Mouse (Mus musculus): ENCODE data around the gene Lpgat1.

Lpgat1 gene

DNA sequence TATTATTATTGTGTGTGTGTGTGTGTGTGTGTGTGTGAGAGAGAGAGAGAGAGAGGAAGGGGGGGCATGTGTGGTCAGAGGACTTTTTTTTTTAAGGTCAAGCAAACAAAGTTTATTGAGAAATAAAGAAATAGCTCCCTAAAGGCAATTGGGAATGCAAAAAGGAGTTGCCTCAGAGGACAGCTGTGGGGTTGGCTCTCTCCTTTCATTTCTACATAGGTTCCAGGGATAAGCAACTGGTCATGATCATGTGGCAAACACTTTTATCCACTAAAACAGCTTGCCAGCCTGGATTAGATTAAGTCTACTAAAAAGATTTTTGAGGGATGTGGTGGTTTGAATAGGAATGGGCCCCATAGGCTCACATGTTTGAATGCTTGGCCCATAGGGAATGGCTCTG lies 18.8 kb downstream of the Lpgat1 start:
- DNase-seq: no peak

DNA sequence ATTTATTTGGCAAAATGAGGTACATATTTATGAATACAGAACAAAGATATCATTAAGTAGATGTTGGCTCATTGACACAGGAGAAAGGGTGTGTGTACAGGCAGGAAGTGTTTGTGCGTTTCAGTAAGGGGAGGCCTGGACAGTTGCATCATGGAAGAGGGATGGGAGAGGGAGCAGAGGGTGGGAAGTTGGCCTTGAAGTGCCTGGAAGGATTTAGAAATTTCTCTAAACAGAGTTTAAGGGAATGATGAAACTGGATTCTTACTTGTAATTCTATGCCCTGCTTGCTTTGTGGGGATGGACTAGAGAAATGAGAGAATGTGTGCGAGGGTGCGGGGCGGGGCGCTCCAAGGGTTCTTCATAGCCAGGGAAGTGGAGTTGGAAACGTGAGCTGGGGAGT lies 20.2 kb downstream of the Lpgat1 start:
- no peak for DNase-seq

DNA sequence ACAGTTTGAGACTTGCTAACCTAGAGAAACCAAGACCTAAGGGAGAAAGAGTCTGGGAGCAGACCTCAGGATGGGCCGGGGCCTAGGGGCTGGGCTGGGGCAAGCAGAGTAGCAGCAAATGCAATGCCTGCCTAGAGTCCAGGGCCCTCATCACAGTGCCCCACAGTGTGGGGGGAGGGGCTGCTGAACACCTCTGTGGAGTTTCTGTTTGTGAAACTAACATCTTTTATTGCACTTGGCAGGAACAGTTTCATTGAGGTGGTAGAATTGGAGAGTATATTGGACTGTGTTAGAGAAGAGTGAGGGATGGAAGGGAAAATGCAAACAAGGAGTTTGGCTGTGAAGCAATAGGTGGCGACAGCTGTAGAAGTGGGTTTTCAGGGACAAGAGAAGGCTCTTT lies 21.1 kb downstream of the Lpgat1 start:
- no peak for DNase-seq

DNA sequence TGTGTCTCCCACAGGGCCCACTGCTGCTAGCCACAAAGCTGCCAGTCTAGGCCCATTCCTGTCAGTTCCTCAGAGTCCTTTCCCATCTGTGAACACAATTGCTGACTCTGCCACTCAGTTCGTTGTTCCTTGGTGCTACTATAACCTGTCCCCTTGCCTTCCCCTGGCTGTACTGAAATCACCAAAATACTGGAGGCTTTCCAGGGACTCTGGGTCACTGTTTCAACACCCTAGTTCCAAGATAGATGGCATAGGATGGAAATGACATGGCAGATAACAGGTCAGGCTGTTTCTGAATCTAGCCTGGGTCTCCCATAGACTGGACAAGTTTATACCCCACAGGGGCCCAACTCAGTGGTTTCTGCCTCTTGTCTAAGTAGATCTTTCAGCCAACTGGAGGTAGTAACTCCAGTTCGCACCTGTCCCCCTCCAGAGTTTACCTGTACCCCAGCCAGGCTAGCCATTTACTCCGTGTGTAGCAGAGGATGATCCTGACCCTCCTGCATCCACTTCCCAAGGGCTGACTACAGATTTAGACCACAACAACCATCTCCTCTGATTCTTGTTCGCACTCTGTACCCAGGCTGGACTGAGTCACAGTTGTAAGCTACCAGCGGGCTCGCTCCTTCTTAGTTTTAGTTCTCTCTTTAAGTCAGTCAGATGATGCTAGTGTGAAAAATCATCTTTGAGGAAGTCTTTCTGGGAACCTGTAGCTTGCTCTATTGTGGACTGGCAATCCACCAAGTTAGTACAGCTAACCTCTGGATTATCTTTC lies 23.1 kb downstream of the Lpgat1 start:
- DNase-seq: no peak

DNA sequence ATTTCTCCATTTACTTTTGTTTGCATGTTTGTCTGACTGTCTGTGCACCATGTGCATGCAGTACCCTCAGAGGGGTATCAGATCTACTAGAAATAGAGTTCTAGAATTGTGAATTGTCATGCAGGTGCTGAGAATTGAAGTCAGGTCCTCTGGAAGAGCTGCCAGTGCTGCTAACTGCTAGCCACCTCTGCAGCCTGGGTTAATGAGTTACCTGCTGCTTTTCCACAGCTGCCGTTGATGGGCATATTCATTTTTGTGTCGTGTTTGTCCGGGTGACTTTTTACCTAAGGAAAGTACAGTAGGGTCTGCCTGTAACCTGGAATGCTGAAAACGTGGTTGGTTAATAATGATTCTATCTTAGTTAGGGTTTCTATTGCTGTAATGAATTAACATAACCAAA lies 24.0 kb downstream of the Lpgat1 start:
- DNase-seq: no peak

DNA sequence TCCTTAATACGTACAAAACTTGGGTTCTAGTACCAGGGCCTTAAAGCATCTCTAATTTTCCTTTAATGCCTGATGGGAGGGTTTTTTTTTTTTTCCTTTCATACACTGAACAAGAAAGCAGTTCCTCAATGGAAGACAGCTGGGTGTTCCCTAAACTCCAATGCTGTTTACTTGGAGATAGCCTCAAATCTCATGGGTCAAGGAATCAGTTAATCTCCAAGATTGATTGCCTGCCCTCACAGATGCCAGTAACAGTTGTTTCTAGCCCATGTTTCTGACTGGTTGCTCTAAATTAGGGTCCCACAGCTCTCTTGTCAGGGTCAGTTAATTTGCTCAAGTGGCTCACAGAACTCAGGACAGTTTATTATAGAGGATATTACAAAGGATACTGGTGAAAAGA lies 30.8 kb downstream of the Lpgat1 start:
- DNase-seq: peak; percentile 6

DNA sequence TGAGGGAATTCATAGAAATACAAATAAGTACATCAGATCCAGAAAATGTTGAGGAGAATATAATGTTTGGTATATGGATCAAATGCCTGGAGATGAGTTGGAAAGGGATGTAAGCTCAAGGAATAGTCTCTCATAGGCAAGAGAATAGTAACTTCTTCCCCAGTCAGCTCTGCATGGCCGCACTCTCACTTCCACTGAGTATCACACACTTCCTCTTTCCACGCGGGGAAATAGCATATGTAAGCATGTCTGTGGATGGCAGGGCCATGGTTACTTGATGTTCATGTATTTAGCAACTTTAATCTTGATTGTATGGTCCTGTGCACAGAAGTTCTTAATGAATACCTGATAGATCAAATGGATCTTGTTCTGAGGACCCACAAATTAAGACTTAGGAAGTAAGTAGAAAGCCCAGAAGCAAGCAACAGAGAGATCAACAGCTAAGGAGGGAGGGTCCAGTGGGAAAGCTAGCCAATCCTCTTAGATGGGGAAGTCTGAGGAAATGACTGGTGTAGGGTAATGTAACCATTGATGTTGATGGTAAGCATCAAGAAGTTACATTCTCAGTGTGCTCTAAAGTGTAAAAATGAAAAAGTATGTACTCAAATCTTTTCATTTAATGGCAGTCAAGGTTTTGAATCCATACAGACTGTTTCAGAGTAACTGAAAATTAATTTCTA lies 39.0 kb downstream of the Lpgat1 start:
- DNase-seq: no peak

DNA sequence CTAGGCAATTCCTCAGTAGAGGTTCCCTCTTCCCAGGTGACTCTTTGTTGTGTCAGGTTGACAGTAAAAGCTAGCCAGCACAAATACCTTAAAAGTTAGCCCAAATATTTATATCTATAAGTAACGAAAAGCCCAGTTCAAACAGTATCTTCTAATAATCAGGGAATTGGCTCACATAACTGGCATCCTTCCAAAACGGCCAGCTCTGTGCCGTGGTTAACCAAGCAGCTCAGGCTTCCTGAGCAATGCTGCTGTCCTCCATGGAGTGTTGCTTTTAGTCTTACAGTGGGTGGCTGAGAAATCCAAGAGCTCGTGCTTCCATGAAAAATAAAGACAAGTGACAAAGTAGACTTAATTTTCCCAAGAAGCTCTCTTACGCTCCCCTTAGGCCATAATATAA lies 56.5 kb downstream of the Lpgat1 start:
- DNase-seq: no peak

DNA sequence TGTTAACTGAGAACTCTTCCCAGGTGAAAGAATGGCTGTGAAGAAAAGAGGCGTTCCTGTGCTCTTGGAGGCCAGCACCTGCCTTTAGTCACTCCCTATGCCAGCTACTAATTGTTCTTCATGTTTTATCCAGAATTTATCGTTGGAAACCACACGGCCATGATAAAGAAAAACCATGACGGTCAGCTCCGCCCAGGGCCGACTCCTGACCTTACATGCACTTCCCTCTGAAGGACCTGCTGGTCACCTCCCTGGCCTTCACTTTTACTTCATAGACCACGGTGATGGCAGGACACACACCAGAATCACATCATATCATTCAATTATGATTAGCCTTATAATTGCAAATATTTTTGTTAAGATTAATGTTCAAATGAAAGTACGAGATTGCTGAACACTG lies 57.5 kb downstream of the Lpgat1 start:
- no peak for DNase-seq

DNA sequence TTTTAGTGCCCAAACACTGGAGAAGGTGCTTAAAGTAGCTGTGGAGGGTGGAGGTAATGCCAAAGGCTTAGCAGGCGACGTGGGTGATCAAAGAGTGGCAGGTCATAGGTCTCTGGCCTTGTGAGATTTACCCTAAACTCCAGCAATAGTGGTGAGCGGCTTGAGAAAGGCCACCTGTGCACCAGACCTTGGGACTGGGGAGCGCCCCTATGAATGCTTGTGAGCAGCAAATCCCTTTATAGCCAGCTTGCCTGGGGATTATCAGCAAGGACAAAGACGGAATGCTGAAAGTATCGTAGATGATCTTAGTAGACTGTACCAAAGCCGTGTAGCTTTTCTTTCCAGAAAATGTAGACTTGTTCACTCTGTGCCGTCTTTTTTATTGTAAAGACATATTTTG lies 59.9 kb downstream of the Lpgat1 start:
- no peak for DNase-seq

DNA sequence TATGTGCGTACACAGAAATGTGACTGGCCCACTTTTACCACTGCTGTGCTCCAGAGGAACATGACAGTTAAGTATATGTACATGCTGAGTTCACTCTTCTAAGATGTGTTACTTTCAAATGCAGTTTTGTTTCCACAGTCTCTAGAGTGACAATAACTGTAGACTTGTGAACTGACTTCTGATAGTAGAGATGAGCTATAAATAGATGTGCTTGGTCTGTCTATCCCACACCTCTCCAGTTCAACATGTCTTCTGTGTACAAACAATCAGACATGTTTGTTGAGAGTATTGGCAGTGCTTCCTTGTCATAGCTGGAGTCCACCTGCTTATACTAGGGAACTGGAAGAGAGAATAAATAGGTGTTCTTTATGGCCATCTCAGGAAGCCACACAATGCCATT lies 62.8 kb downstream of the Lpgat1 start:
- no peak for DNase-seq

DNA sequence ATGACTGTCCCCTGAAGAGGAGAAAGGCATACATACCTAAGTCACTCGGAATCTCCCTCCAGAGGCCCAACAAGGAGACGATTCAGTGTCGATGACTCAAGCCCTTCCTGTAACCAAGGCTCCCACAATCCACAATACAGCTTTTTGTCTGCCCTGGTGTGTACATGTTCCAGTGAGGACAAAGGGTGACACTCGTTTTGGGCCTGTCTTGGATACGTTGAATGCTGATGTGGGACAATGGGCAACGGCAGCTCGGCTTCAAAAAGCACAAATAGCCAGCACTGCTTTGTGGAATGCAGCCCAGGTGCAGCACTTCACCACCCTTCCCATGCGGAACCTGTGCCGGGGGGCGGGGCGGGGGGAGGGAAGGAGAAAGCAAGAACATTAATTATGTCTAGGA lies 67.5 kb downstream of the Lpgat1 start:
- no peak for DNase-seq

DNA sequence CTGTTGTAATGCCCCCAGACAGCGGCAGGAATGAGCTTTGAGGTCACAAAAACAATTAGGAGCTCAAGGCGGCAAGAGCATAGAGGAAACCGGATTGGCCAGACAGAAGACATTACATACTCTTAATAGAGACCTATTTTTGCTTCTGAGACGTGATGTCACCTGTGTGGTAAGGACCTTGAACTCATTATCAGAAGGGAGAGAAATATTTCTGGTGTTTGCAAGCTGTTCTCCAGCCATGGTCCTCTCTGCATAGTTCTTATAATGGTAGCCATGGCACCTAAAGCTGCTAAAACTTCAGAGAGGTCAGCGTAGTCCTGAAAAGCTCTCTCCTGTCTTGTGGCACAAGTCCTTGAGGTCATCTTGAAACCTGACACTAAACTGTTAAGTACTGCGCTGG lies 68.6 kb downstream of the Lpgat1 start:
- no peak for DNase-seq

DNA sequence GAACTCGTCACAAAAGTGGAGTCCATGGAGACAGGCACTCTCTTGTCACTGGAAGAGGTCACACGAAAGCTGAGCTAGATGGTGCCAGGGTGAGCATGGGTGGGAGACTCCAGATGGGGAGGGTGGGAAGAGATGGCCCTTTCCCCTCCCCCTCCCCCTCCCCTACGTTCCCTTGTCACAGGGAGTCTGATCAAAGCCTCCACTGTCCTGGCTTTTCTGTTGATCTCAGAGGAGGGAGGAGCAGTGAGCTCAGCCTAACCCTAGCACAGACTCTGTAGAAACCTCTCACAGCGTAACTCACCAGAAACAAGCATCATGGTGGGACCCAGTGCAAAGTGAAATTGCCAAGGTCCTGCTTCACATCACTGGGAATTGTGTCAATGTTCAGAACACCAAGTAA lies 69.7 kb downstream of the Lpgat1 start:
- no peak for DNase-seq

DNA sequence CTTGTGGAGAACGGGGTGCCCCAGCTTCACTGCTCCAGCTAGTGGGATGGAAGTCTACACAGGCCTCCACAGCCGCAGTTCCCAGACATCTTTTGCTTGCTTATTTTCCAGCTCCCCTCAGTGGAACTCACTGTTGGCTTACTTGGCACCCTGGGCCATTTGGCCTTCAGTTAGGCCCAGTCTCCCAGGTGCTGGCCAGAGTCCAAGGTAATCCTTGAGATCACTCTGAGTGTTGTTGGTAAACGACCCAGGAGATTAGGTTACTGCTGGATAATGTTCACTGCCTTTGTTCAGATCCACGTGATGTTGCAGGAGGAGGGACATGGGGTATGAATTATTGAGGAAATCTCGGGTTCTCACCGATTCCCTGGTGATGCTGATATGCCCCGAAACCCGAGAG lies 75.4 kb downstream of the Lpgat1 start:
- no peak for DNase-seq

DNA sequence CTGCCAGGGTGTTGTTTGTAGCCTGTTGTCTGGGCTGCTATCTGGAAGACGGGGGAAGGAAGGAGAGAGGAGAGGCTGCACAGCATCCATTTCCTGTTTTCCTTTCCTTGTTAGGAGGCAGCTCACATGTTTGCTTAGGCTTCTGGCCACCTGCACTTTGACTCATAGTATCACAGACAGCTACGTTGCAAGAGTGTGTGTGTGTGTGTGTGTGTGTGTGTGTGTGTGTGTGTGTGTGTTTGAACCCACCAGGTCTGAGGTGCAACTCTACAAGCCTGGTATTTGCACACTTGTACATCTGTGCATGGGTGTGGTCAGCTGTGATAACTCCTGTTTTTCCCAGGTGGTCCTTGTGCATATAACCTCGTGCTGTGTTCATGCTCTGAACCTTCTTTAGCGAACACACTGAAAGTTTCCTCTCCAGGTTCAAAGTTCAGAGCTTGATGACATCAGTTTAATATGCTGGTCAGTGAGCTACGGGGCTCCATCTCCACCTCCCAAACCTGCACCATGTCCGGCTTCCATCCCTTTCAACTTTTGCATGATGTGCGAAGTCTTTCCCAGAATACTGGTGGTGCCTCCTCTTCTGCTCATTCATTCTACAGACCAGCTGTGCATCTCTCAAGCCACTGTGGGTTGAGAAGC lies 76.4 kb downstream of the Lpgat1 start:
- no peak for DNase-seq

DNA sequence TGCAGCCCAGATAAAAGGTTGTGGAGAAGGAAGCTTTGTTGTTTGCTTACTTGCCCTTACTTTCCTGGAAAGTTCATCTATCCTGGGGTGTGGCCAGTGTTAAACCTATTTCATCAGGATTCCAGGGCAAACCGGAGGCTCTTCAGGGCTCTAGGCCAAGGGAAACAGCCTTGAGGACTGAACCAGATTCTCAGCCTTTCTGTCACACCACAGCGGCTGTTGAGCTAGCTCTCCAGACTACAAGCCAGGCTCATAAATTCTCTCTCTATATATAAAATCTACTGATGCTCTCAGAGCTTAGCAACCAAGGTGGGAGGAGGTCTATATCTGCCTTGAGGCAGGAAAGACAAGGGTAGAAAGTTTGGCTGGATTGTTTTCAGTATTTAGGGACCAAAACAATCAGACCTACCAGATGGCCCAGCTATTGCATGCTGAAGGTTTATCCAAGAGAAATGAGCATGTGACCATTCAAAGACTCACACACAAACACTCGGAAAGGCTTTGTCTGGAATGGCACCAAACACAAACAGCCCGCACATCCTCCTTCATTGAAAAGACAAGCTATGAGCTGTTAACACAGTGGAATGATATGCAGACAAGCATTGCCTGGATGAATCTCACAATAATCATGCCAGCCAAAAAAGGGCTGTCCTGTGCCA lies 78.7 kb downstream of the Lpgat1 start:
- no peak for DNase-seq

DNA sequence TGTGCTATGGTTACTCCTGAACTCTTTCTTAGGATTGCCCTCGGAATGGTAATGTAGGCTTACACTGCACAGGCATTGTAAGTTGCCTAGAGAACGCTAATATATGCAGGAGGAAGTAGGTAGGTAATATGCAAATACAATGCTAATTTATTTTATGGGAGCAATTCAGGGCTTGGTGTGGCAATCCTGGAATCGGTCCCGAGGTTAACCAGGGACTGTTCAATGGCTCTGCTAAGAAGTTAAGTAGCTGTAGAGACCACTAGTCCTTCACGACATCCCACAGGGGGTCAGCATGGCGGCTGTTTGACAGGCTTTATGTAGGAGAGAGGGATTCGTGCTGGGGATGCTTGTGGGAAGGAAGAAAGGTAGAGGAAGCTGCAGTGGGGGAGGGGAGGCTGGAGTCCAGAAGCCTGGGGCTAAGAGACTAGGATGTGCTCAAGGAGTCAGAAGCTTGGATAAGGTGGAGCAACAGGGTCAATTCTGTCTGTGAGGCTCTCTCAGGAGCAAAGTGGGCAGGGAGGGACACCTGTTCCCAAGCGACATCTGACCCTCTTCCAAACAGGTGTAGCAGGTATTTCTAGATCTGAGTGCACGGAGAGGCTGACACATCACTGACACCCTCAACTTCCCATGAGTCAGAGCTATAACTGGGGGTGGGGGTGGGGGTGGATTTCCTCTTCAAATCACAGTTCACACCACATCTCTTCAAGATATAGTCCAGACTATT lies 84.6 kb downstream of the Lpgat1 start:
- DNase-seq: no peak

DNA sequence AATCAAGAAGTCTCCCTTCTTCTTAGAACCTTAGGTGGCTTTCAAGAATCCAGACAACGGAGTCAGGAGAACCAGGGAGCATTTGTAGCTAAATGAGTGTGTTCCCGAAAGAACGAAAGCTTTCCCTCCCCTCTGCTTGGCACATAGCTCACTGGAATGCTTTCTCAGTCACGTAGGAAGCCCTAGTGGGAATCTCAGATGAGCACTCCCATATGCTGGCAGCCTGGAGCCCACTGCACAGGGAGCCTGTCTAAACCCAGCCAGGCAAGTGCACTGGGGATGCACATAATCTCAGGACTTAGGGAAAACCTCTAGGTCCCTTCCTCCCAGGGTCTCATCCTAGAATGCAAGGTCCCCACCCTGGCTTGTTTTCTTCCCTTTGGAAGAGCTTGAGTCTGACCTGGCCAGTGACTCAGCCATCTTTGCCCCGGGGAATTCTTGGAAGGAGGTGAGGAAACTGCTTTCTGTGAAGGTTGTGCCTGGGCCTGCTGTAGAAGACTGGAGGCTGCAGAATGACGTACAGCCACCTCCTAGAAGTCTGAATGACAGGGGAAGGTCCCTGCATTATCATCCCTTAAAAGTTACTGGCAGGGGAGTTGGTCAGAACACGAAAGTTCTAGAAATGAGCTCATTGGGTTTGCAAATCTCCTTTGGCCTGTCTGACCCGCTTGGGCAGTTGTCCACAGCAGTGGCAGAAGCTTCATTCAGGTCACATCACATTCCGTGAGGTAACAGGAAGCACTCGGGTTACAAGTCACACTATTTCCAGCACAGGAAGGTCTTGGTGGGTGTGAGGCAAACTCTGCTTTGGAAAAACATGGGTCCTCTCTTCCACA lies 85.4 kb downstream of the Lpgat1 start:
- no peak for DNase-seq

DNA sequence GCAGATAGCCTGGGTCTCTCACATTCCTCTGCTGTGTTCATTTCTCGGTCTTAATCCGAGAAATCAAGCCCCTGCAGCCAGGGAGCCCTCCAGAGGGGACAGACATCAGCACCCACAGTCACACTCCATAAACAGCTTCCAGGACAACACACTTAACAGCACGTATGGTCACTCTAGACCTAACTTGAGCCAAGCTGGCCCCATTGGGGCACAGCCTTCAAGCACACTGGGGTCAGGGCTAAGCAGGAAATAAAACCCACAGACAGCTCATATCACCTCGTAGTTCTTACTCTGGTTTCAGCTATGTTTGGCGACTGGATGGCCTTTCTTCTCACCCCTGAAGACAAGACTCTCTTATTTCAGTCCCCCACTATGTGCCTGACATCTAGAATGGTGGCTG lies 87.1 kb downstream of the Lpgat1 start:
- no peak for DNase-seq

DNA sequence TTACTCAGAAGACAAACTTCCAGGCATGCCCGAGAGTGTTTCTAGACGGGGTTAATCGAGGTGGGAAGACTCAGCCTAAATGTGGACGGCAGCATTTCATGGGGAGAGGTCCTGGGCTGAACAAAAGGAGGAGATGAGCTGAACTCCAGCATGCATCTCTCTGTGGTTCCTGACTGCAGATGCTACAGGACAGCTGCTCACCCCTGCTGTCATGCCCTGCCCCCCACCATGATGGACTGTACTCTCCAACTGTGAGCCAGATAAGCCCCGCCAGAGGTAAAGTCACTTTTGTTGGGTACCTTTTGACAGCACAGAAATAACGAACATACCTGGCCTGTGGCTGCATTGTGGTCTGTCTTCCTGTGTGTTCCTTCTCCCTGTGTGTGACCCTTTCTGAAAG lies 88.2 kb downstream of the Lpgat1 start:
- DNase-seq: no peak

DNA sequence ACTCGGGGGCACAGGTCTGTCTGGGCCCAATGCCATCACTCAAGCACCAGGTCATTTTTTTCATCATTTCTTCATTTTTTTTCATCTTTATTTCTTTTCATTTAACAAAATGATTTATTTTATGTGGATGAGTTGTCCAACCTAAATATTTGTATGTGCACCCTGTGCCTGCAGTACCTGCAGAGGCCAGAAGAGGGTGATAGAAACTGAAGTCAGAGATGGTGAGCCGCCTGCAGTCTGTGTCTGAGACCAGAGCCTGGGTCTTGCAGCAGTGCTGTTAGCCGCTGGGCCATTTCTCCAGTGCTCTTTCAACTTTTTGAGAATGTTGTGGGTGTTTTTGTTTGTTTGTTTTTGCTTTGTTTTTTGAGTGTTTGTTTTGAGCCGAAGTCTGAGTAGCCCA lies 89.1 kb downstream of the Lpgat1 start:
- DNase-seq: no peak

Measured in embryo, embryonic 11 days (tissue).